Mouse (Mus musculus) neural tube, embryonic 15.5 days (tissue): ENCODE measurements at regions not wholly inside any gene's neighbourhood (a gene's known extent, or its start where the extent isn't known, plus 50 kb on each side); places are given as distances from the start of the nearest gene placed in this dataset.
A peak's percentile ranks its signal among the peaks of the same experiment; 100 is the strongest.

ENCODE experiments used
- ATAC-seq: fragments of 200-750 bp; cut with Nextera tagmentation; 2 replicates; pipeline ENCODE4 v1.8.0; 2017; ENCODE audit warnings: mild to moderate bottlenecking, moderate TSS enrichment, moderate library complexity; ENCODE audit not compliant: low FRiP score
- H3K27ac ChIP-seq: fragments of 300-500 bp; sonication (generic); replicated peaks from 2 replicates; pipeline ENCODE4 v1.5.1; 2015; ENCODE audit warnings: mild to moderate bottlenecking, inconsistent platforms
- H3K27me3 ChIP-seq: fragments of 300-500 bp; sonication (generic); replicated peaks from 2 replicates; pipeline ENCODE4 v1.6.1; 2015; ENCODE audit warnings: inconsistent platforms
- H3K36me3 ChIP-seq: fragments of 300-500 bp; sonication (generic); 2 replicates; pipeline ENCODE4 v1.6.1; 2015; ENCODE audit warnings: inconsistent platforms
- H3K4me1 ChIP-seq: fragments of 300-500 bp; sonication (generic); 2 replicates; pipeline ENCODE4 v1.6.1; 2015; ENCODE audit warnings: inconsistent platforms
- H3K4me2 ChIP-seq: fragments of 300-500 bp; sonication (generic); 2 replicates; pipeline ENCODE4 v1.6.1; 2015; ENCODE audit warnings: inconsistent platforms, mild to moderate bottlenecking, moderate library complexity
- H3K4me3 ChIP-seq: fragments of 300-500 bp; sonication (generic); replicated peaks from 2 replicates; pipeline ENCODE4 v1.5.1; 2015; ENCODE audit warnings: mild to moderate bottlenecking, inconsistent platforms
- H3K9ac ChIP-seq: fragments of 300-500 bp; sonication (generic); replicated peaks from 2 replicates; pipeline ENCODE4 v1.6.1; 2015; ENCODE audit warnings: mild to moderate bottlenecking, inconsistent platforms
- H3K9me3 ChIP-seq: fragments of 300-500 bp; sonication (generic); replicated peaks from 2 replicates; pipeline ENCODE4 v1.6.1; 2016; ENCODE audit warnings: inconsistent platforms
- WGBS: fragments of 180-500 bp; shearing (Covaris S2); methylation state at CpG from one replicate; pipeline ENCODE4 v1.1.7; 2015; ENCODE audit warnings: mixed read lengths; 5-methylcytosine and 5-hydroxymethylcytosine counted together

- WGBS = 43% methylated on average over 6 of the region's 6 CpGs
- H3K27me3 ChIP-seq = no peaks in the 10 kb centered on the region
- no peak overlapping the region for H3K27ac ChIP-seq
- H3K36me3 ChIP-seq = no peaks in the 10 kb centered on the region
- H3K4me3 ChIP-seq = no peak overlapping the region
- ATAC-seq = peak; percentile 50
- H3K9ac ChIP-seq = no peak overlapping the region
- no peak overlapping the region for H3K4me2 ChIP-seq
- H3K4me1 ChIP-seq = peaks cover 8% of the 10 kb centered on the region; the same call in 1 of the 2 replicates
- H3K9me3 ChIP-seq = no peaks in the 10 kb centered on the region; the same call in 1 of the 2 replicates
These were observed 52.3 kb downstream of the Rplp1 start for GRCm38 (mm10) chr9:61862071-61862480.

- Histone ChIP-seq H3K27me3 (0 out of 2 replicates have a peak, but pooled peaks cover 6% of the 10 kb centered on the region), H3K4me3 (no peak overlapping the region), H3K4me1 (peaks cover 8% of the 10 kb centered on the region; the same call in 1 of the 2 replicates), H3K9me3 (no peaks in the 10 kb centered on the region), H3K9ac (no peak overlapping the region), H3K4me2 (no peak overlapping the region), H3K27ac (no peak overlapping the region), H3K36me3 (no peaks in the 10 kb centered on the region)
- ATAC-seq = no peak
- 27% methylated on average over 2 of the region's 2 CpGs for WGBS
These were observed 54.2 kb downstream of the Rplp1 start for GRCm38 (mm10) chr9:61860147-61860546.

DNA sequence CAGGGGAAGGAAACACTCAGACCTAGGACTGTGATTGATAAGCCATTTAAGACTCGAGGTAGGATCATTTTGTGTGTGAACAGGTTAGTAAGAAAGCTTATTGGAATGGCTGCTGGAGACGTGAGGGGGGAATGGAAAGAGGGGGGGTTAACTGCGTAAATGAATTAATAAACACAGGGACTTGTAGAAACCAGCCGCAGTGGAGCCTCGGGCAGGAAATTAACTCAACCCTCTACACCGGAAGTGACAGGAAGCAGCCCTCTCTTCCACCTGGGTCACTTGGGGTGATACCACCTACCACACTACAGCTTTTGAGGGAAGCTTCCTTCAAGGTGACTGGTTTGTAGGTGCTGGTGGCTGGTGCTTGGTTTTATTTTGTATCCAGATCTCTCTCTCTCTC is 54.9 kb downstream of the Rplp1 start:
- H3K9ac ChIP-seq = no peak overlapping the region
- 40% methylated on average over 6 of the region's 6 CpGs for WGBS

GRCm38 (mm10) chr9:61857817-61858216 is 56.5 kb downstream of the Rplp1 start:
- H3K27ac ChIP-seq = no peak overlapping the region
- no peaks in the 10 kb centered on the region for H3K36me3 ChIP-seq
- ATAC-seq = no peak
- H3K4me1 ChIP-seq = peaks cover 8% of the 10 kb centered on the region; the same call in 1 of the 2 replicates
- H3K27me3 ChIP-seq = 0 out of 2 replicates have a peak, but pooled peaks cover 6% of the 10 kb centered on the region
- H3K4me2 ChIP-seq = no peak overlapping the region
- no peaks in the 10 kb centered on the region for H3K9me3 ChIP-seq
- WGBS = 82% methylated on average over 6 of the region's 6 CpGs
- no peak overlapping the region for H3K9ac ChIP-seq
- no peak overlapping the region for H3K4me3 ChIP-seq

More for the DNA sequence above, 54.9 kb downstream of the Rplp1 start:
- H3K36me3 ChIP-seq = no peaks in the 10 kb centered on the region
- no peak for ATAC-seq
- H3K4me3 ChIP-seq = no peak overlapping the region
- no peak overlapping the region for H3K4me2 ChIP-seq
- H3K9me3 ChIP-seq = no peaks in the 10 kb centered on the region
- no peak overlapping the region for H3K27ac ChIP-seq
- H3K27me3 ChIP-seq = 0 out of 2 replicates have a peak, but pooled peaks cover 6% of the 10 kb centered on the region
- peaks cover 8% of the 10 kb centered on the region; the same call in 1 of the 2 replicates for H3K4me1 ChIP-seq

DNA sequence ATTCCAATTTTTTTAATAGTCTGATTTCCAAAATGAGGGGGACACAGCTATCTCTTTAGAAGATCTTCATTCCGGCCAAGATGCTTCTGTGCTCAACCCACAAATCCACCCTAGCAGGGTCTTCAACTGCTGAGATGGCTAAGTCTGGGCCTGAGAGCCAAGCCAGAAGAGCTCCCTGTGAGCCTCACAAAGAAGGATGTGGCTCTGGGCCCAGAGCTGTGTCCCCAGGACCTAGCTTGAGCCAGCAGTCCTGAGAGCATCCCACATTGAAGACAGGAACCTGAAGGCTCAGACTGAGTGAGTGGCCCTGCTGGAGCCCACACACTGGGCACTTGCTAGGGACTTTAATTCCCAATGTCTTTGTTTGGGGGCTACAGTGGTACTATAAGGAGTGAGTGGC is 57.7 kb downstream of the Rplp1 start:
- Histone ChIP-seq H3K4me3 (no peak overlapping the region), H3K27me3 (0 out of 2 replicates have a peak, but pooled peaks cover 6% of the 10 kb centered on the region), H3K4me1 (peaks cover 5% of the 10 kb centered on the region; the same call in 1 of the 2 replicates), H3K9ac (no peak overlapping the region), H3K9me3 (no peaks in the 10 kb centered on the region), H3K36me3 (no peaks in the 10 kb centered on the region), H3K4me2 (no peak overlapping the region), H3K27ac (no peak overlapping the region)
- WGBS = 93% methylated on average over 1 of the region's 1 CpGs
- no peak for ATAC-seq

DNA sequence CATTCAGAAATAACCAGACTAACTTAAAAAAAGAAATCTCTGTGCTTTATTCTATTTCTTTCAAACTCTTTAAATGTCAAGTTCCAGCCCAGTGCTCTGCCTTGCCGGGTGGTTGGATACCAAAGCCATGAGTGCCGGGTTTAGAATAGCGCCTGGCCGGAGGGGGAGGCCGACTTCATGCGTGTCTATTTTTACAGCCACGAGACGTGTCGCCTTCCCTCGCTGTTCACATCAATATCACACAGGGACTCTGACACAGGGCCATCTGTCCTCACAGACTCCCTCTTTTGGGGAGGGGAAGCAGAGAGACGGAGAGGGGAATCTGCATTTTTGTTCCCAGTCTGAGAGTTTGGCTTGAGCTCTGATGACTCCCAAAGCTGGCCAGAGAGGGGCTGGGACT is 58.7 kb downstream of the Rplp1 start:
- H3K27me3 ChIP-seq = 0 out of 2 replicates have a peak, but pooled peaks cover 6% of the 10 kb centered on the region
- no peaks in the 10 kb centered on the region for H3K36me3 ChIP-seq
- no peak overlapping the region for H3K27ac ChIP-seq
- no peak overlapping the region for H3K9ac ChIP-seq
- no peak overlapping the region for H3K4me3 ChIP-seq
- whole genome bisulfite sequencing = 57% methylated on average over 11 of the region's 11 CpGs
- no peaks in the 10 kb centered on the region for H3K9me3 ChIP-seq
- 0 out of 2 replicates have a peak, but pooled peaks cover 5% of the 10 kb centered on the region for H3K4me1 ChIP-seq
- ATAC-seq = no peak
- no peak overlapping the region for H3K4me2 ChIP-seq

DNA sequence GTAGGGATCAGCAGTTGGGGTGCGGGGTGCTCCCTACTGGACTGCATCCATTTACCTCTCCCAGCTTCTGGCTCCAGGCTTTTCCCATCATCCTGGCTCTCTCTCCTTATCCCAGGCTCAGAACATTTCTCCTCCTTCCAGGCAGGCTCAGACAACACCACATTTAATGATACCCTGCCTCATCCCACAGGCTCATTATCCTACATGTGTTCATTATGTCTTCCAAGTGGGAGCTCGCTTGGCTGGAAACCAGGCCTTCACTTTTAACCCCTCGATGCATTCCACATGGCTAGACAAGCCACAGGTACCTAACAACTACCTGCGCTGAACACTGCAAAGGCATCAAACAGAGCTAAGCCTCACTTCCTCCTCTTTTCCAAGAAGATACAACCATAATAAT is 60.5 kb downstream of the Rplp1 start:
- Histone ChIP-seq H3K9ac (no peak overlapping the region), H3K27ac (no peak overlapping the region), H3K4me3 (no peak overlapping the region), H3K9me3 (no peaks in the 10 kb centered on the region), H3K4me2 (no peak overlapping the region), H3K36me3 (no peaks in the 10 kb centered on the region), H3K4me1 (no peaks in the 10 kb centered on the region), H3K27me3 (0 out of 2 replicates have a peak, but pooled peaks cover 6% of the 10 kb centered on the region)
- no peak for ATAC-seq
- WGBS = 64% methylated on average over 4 of the region's 4 CpGs

- Histone ChIP-seq H3K4me2 (no peak overlapping the region), H3K9ac (no peak overlapping the region), H3K36me3 (no peaks in the 10 kb centered on the region), H3K4me1 (no peaks in the 10 kb centered on the region), H3K27ac (no peak overlapping the region), H3K4me3 (no peak overlapping the region), H3K27me3 (no peaks in the 10 kb centered on the region; the same call in 1 of the 2 replicates), H3K9me3 (no peaks in the 10 kb centered on the region)
- no peak for ATAC-seq
- WGBS = 92% methylated on average over 3 of the region's 3 CpGs
These were observed 63.0 kb downstream of the Rplp1 start for GRCm38 (mm10) chr9:61851331-61851730.

DNA sequence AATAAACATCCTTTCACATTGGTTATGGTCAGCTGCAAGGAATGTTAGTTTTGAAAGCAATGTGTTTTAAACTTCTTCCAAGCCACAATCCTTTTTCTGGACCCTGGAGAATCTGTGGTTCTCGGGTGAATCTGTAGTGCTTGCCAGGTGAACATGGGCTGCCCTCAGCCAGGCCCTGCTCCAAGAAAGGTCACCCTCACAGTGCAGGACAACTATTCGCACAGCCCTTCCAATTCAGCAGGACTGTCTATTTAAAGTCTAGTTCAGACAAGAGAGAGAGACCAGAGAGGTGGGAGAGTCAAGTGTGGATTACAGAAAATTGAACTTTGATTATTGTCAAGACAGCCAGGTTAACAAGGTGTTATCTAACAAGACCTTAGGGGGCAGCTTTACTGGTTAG is 65.9 kb downstream of the Rplp1 start:
- no peak overlapping the region for H3K27ac ChIP-seq
- H3K9ac ChIP-seq = no peak overlapping the region
- H3K36me3 ChIP-seq = no peaks in the 10 kb centered on the region
- WGBS = 92% methylated on average over 2 of the region's 2 CpGs
- no peaks in the 10 kb centered on the region; the same call in none of the 2 replicates for H3K27me3 ChIP-seq
- H3K4me1 ChIP-seq = no peaks in the 10 kb centered on the region
- no peak overlapping the region for H3K4me2 ChIP-seq
- no peak for ATAC-seq
- no peaks in the 10 kb centered on the region for H3K9me3 ChIP-seq
- no peak overlapping the region for H3K4me3 ChIP-seq

DNA sequence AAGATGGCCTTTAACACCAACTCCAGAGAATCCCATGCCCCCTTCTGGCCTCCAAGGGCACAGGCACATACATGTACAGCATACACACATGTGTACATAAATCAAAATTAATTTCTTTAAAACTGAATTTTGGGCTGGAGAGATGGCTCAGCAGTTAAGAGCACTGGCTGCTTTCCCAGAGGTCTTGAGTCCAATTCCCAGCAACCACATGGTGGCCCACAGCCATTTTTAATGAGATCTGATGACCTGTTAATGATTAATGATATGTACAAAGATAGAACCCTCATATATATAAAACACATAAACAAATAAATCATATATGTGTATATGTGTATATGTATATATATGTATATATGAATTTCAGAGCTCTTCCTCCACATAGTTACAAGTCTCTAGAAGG is 66.8 kb downstream of the Rplp1 start:
- no peaks in the 10 kb centered on the region for H3K9me3 ChIP-seq
- H3K9ac ChIP-seq = no peak overlapping the region
- H3K27me3 ChIP-seq = no peaks in the 10 kb centered on the region; the same call in none of the 2 replicates
- no peak for ATAC-seq
- no peak overlapping the region for H3K4me3 ChIP-seq
- H3K27ac ChIP-seq = no peak overlapping the region
- no peak overlapping the region for H3K4me2 ChIP-seq
- H3K36me3 ChIP-seq = no peaks in the 10 kb centered on the region
- H3K4me1 ChIP-seq = no peaks in the 10 kb centered on the region

GRCm38 (mm10) chr9:61844645-61845044 is 69.7 kb downstream of the Rplp1 start:
- H3K4me3 ChIP-seq = no peak overlapping the region
- no peaks in the 10 kb centered on the region for H3K36me3 ChIP-seq
- no peak overlapping the region for H3K27ac ChIP-seq
- H3K4me1 ChIP-seq = no peaks in the 10 kb centered on the region
- no peak overlapping the region for H3K4me2 ChIP-seq
- no peak for ATAC-seq
- H3K9me3 ChIP-seq = no peaks in the 10 kb centered on the region
- 85% methylated on average over 5 of the region's 5 CpGs for WGBS
- no peaks in the 10 kb centered on the region; the same call in none of the 2 replicates for H3K27me3 ChIP-seq
- no peak overlapping the region for H3K9ac ChIP-seq

GRCm38 (mm10) chr9:61844141-61844540 is 70.2 kb downstream of the Rplp1 start:
- Histone ChIP-seq H3K4me3 (no peak overlapping the region), H3K9ac (no peak overlapping the region), H3K36me3 (no peaks in the 10 kb centered on the region), H3K4me1 (no peaks in the 10 kb centered on the region), H3K27me3 (no peaks in the 10 kb centered on the region; the same call in none of the 2 replicates), H3K9me3 (no peaks in the 10 kb centered on the region), H3K27ac (no peak overlapping the region), H3K4me2 (no peak overlapping the region)
- no peak for ATAC-seq
- WGBS = 72% methylated on average over 8 of the region's 8 CpGs
